Mouse (Mus musculus): ENCODE measurements at regions not wholly inside any gene's neighbourhood (a gene's known extent, or its start where the extent isn't known, plus 50 kb on each side); places are given as distances from the start of the nearest gene placed in this dataset.

- Histone ChIP-seq H3K9me3 (replicated peaks; ENCODE audit: insufficient read depth, low read length) (no peaks in the 10 kb centered on the region), H3K27ac (ENCODE audit: control insufficient read depth, low read depth, low read length) (no peak overlapping the region), H3K27me3 (ENCODE audit: control insufficient read depth in 1 of 2, insufficient read depth in 2 of 2, low read length in 2 of 2) (no peaks in the 10 kb centered on the region), H3K79me2 (ENCODE audit: control insufficient read depth, insufficient read depth, low read length, poor library complexity) (no peaks in the 10 kb centered on the region), H3K36me3 (ENCODE audit: control insufficient read depth in 1 of 2, insufficient read depth in 2 of 2, low read length in 2 of 2) (peaks cover 0 to 4% of the 10 kb centered on the region in 2 experiments; a peak in 2 of 4 replicates), H3K4me3 (ENCODE audit: control insufficient read depth in 1 of 2, insufficient read depth in 1 of 2, low read depth in 2 of 2, low read length in 2 of 2) (no peak overlapping the region), H3K4me1 (ENCODE audit: control insufficient read depth in 1 of 2, insufficient read depth in 2 of 2, low read length in 2 of 2) (no peaks in the 10 kb centered on the region; a peak in 1 of 4 replicates), H3K9ac (ENCODE audit: control insufficient read depth, low read depth, low read length, poor library complexity, severe bottlenecking) (no peak overlapping the region)
- TF ChIP-seq E2F4 (IDR thresholded peaks at IDR 0.05; ENCODE audit: borderline replicate concordance, low read depth, low read length) (no peak), JUND (IDR thresholded peaks at IDR 0.05; ENCODE audit: low read depth, low read length) (no peak), CTCF (IDR thresholded peaks at IDR 0.05 in 2 of 3, conservative IDR thresholded peaks at IDR 0.05 in 1 of 3; ENCODE audit: control insufficient read depth in 1 of 3, insufficient read depth in 1 of 3, low read depth in 2 of 3, low read length in 3 of 3, poor library complexity in 1 of 3, severe bottlenecking in 1 of 3) (no peak), MEF2A (IDR thresholded peaks at IDR 0.05; ENCODE audit: extremely low read depth, insufficient replicate concordance, low read depth, low read length, poor library complexity, severe bottlenecking) (no peak), ZKSCAN1 (IDR thresholded peaks at IDR 0.05; ENCODE audit: low read depth, low read length) (no peak), USF1 (IDR thresholded peaks at IDR 0.05; ENCODE audit: low read depth, low read length) (no peak), CHD2 (IDR thresholded peaks at IDR 0.05; ENCODE audit: low read length) (no peak), TBP (IDR thresholded peaks at IDR 0.05; ENCODE audit: low read depth, low read length) (no peak), GABPA (IDR thresholded peaks at IDR 0.05; ENCODE audit: low read depth, low read length) (no peak), POLR2AphosphoS2 (IDR thresholded peaks at IDR 0.05; ENCODE audit: low read length) (no peak), TCF12 (IDR thresholded peaks at IDR 0.05; ENCODE audit: low read depth, low read length) (no peak), POLR2AphosphoS5 (IDR thresholded peaks at IDR 0.05; ENCODE audit: borderline replicate concordance, low read depth, low read length) (no peak)
- DNase-seq (ENCODE audit: low read depth, low spot score) = no peak
Observed at GRCm38 (mm10) chr3:61419706-61420105, 54.0 kb upstream of the B430305J03Rik start.

GRCm38 (mm10) chr3:61418096-61418495 is 52.3 kb upstream of the B430305J03Rik start:
- no peak overlapping the region for H3K4me3 ChIP-seq (ENCODE audit: control insufficient read depth in 1 of 2, insufficient read depth in 1 of 2, low read depth in 2 of 2, low read length in 2 of 2)
- no peaks in the 10 kb centered on the region for H3K27me3 ChIP-seq (ENCODE audit: control insufficient read depth in 1 of 2, insufficient read depth in 2 of 2, low read length in 2 of 2)
- DNase-seq (ENCODE audit: low read depth, low spot score) = no peak
- no peaks in the 10 kb centered on the region for H3K9me3 ChIP-seq (replicated peaks; ENCODE audit: insufficient read depth, low read length)
- no peak overlapping the region for H3K27ac ChIP-seq (ENCODE audit: control insufficient read depth, low read depth, low read length)
- TF ChIP-seq POLR2AphosphoS2 (IDR thresholded peaks at IDR 0.05; ENCODE audit: low read length) = no peak
- TF ChIP-seq NRF1 (IDR thresholded peaks at IDR 0.05; ENCODE audit: insufficient read depth, low read depth, low read length, poor library complexity, severe bottlenecking) = no peak
- no peak for TF ChIP-seq SIN3A (IDR thresholded peaks at IDR 0.05; ENCODE audit: low read length)
- no peak for TF ChIP-seq CHD1 (IDR thresholded peaks at IDR 0.05; ENCODE audit: low read depth, low read length)
- TF ChIP-seq HCFC1 (IDR thresholded peaks at IDR 0.05; ENCODE audit: low read depth, low read length) = no peak
- no peak for TF ChIP-seq NELFE (IDR thresholded peaks at IDR 0.05; ENCODE audit: low read depth, low read length)
- no peak for TF ChIP-seq ZNF384 (IDR thresholded peaks at IDR 0.05; ENCODE audit: low read depth, low read length)
- no peak for TF ChIP-seq MAFK (IDR thresholded peaks at IDR 0.05; ENCODE audit: borderline replicate concordance, low read depth, low read length)
- no peak for TF ChIP-seq KAT2A (conservative IDR thresholded peaks at IDR 0.05; ENCODE audit: low read depth, low read length)
- TF ChIP-seq RAD21 (IDR thresholded peaks at IDR 0.05; ENCODE audit: low read depth, low read length) = no peak
- no peak for TF ChIP-seq ZKSCAN1 (IDR thresholded peaks at IDR 0.05; ENCODE audit: low read depth, low read length)
- TF ChIP-seq ZC3H11A (IDR thresholded peaks at IDR 0.05; ENCODE audit: low read depth, low read length) = no peak
- no peak for TF ChIP-seq TCF12 (IDR thresholded peaks at IDR 0.05; ENCODE audit: low read depth, low read length)
- TF ChIP-seq ELF1 (IDR thresholded peaks at IDR 0.05; ENCODE audit: low read depth, low read length) = no peak
- no peak overlapping the region for H3K9ac ChIP-seq (ENCODE audit: control insufficient read depth, low read depth, low read length, poor library complexity, severe bottlenecking)
- no peaks in the 10 kb centered on the region for H3K79me2 ChIP-seq (ENCODE audit: control insufficient read depth, insufficient read depth, low read length, poor library complexity)
- peaks cover 0 to 4% of the 10 kb centered on the region in 2 experiments; a peak in 2 of 4 replicates for H3K36me3 ChIP-seq (ENCODE audit: control insufficient read depth in 1 of 2, insufficient read depth in 2 of 2, low read length in 2 of 2)
- no peaks in the 10 kb centered on the region; a peak in 1 of 4 replicates for H3K4me1 ChIP-seq (ENCODE audit: control insufficient read depth in 1 of 2, insufficient read depth in 2 of 2, low read length in 2 of 2)

Data from MEL (cell line).